In genomic region chr8:9868094-9868493, GRCm38 (mm10) we compare ENCODE assay signal across 31 mouse cellular contexts. TPM values are rescaled to one million over a fixed set of nuclear protein-coding genes. Genes with fewer than 3 reads are reported as not detected.
DNase-seq lines count a peak whose midpoint lies in the region; TF ChIP-seq lines count a peak whose summit lies in the region.
"Had no signal": no experiment of that assay in that cellular context is flagged by ENCODE, and none has a peak within 500 bp of the region (broad histone marks: within the 10 kb centered on the region; RNA-seq: fewer than 3 reads in every experiment).

No protein-coding gene starts in this region.

- peak; percentile 28 for DNase-seq in heart, adult 11 months
- DNase-seq in heart, adult 2 months = no peak
- peak; percentile 49 for DNase-seq in ES-CJ7 (ENCODE audit: low read depth, low spot score)
- peak; percentile 69 for DNase-seq in R1 (ENCODE audit: low read depth, low spot score)
- peak; percentile 33 for DNase-seq in ZHBTc4 (ENCODE audit: low read depth, low spot score)
- no peak for DNase-seq in cerebellum, postnatal 10 days
- DNase-seq in neural tube, embryonic 10.5 days (ENCODE audit: extremely low spot score, low spot score) = no peak
- DNase-seq in lung, adult 2 months = no peak
- DNase-seq: adrenal gland, adult 2 months; adrenal gland, adult 8-10 months; adrenal gland, postnatal 10 days; adrenal gland, postnatal 14 days; adrenal gland, postnatal 25 days; adrenal gland, postnatal 36 days; B cell, adult 2 months; cerebellum, adult 11 months; cerebellum, adult 11-12 months; cerebellum, adult 18-20 months; cerebellum, adult 2 months; cerebellum, adult 8-10 months had no signal

- H3K27me3 ChIP-seq in heart, adult 2 months (ENCODE audit: control insufficient read depth, insufficient read depth, low read length) = no peaks in the 10 kb centered on the region
- H3K27me3 ChIP-seq: CH12.LX had no signal

- H3K4me3 ChIP-seq in heart, adult 2 months = no peak overlapping the region
- no peak overlapping the region for H3K4me3 ChIP-seq in lung, adult 2 months (replicated peaks; ENCODE audit: extremely low read depth, low read depth, low read length)

- no peaks in the 10 kb centered on the region for H3K79me2 ChIP-seq in heart, adult 2 months (replicated peaks; ENCODE audit: control insufficient read depth, insufficient read depth, low read length)

- no peak overlapping the region for H3K27ac ChIP-seq in heart, adult 2 months

- TF ChIP-seq EP300 in heart, adult 2 months (IDR thresholded peaks at IDR 0.05; ENCODE audit: insufficient read depth, low read depth, low read length) = no peak

- H3K9ac ChIP-seq in heart, adult 2 months (ENCODE audit: low read depth, low read length) = no peak overlapping the region

- TF ChIP-seq CTCF in heart, adult 2 months (IDR thresholded peaks at IDR 0.05) = no peak
- no peak for TF ChIP-seq CTCF in lung, adult 2 months (IDR thresholded peaks at IDR 0.05; ENCODE audit: insufficient read depth, low read length)

- H3K36me3 ChIP-seq in heart, adult 2 months (ENCODE audit: control insufficient read depth, insufficient read depth, low read length) = no peaks in the 10 kb centered on the region
- H3K36me3 ChIP-seq: G1E had no signal

- H3K4me1 ChIP-seq in heart, adult 2 months (ENCODE audit: control insufficient read depth, insufficient read depth, low read length) = no peaks in the 10 kb centered on the region
- H3K4me1 ChIP-seq in lung, adult 2 months (ENCODE audit: control insufficient read depth, insufficient read depth, low read length) = no peaks in the 10 kb centered on the region

- WGBS in heart, adult 2 months = 50% methylated on average over 3 of the region's 3 CpGs
- 74% methylated on average over 3 of the region's 3 CpGs for WGBS in lung, adult 2 months

- no peak for TF ChIP-seq POLR2A in heart, adult 2 months (IDR thresholded peaks at IDR 0.05; ENCODE audit: insufficient read depth, low read depth, low read length)
- no peak for TF ChIP-seq POLR2A in lung, adult 2 months (IDR thresholded peaks at IDR 0.05; ENCODE audit: borderline replicate concordance, extremely low read depth, low read depth, low read length)

- intact Hi-C loops in heart, adult 2 months (cut with DNase I) = no loop called here

RNA-seq across cellular contexts. Expression of gene Gm10217, which starts 4.0 kb away (rescaled TPM):
- not detected for total RNA-seq in heart, adult 2 months (2021)
- not detected in 2 replicates for polyA plus RNA-seq in heart, adult 2 months (2012; rRNA removed)
- not detected in 2 replicates for polyA plus RNA-seq in lung, adult 2 months (2012; rRNA removed)
- total RNA-seq: adrenal gland, adult 18-20 months; adrenal gland, adult 2 months; adrenal gland, adult 8-10 months; adrenal gland, postnatal 10 days; adrenal gland, postnatal 14 days; adrenal gland, postnatal 25 days; adrenal gland, postnatal 36 days; adrenal gland, postnatal 4 days; CH12.LX; ES-E14; G1E; MEL had no signal
- polyA plus RNA-seq: activated CD4-positive, CD25-positive, alpha-beta regulatory T cell, adult 4 months; adrenal gland, adult 2 months; brain, embryonic 14.5 days; C2C12; CD4-positive, CD25-positive, alpha-beta regulatory T cell, adult 4 months; cerebellum, adult 2 months; G1E; Patski had no signal

Comparison
In these comparisons a context has a peak if more than half of its experiments do, and no peak if none do; other contexts are left out.
1. DNase-seq: peak in heart, adult 11 months (single experiment), ES-CJ7 (single experiment), R1 (single experiment) and ZHBTc4 (single experiment); none in heart, adult 2 months (0 of 2), cerebellum, postnatal 10 days (0 of 2), neural tube, embryonic 10.5 days (single experiment) and lung, adult 2 months (single experiment).